Comparison of ENCODE assay signal across 8 mouse cellular contexts in the genomic region with DNA sequence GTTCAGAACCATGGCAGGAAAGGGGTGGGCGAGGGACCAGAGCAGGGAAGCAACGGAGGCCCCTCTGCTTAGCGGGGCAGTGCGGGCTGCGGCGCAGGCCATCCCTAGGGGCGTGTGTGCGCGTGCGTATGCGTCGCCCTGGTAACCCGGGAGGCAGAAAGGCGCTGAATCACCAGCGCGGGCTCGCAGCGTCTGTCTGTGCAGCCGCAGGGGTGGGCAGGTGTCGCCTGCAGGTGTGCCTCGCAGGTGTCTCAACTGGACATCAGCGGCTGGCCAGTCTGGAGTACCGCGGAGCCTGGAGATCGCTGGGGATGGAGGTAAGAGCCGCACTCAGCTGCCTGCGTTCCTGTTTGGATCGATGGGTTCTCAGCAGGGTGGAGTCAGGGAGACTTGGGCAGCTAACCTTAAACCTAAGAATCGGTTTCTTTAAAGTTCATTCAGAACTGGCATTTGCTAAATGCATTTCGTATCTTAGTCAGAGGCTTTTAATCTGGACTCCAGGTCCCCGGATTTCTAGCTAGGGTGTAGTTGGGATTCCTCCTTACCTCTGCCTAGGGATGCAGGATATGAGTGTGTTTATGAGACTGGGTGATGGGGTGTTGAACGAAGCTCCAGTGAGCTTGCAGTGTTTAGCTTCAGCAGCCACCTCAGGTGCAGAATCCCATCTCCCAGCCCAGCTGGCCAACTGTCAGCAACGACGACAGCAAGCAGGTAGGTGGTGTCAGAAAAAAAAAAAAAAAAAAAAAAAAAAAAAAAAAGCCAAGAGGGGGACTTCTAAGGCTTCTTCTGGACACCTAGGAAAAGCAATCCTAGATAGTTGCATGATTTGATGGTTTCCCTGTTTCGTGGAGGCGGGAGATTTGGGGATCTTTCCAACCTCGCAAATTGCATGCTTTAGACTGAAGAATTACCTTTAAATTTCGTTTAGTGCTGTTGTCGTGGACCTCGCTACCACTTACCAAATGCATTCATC. TPM values are rescaled to one million over a fixed set of nuclear protein-coding genes. Genes with fewer than 3 reads are reported as not detected.
A peak's percentile ranks its signal among the peaks of the same experiment; 100 is the strongest.
DNase-seq lines count a peak whose midpoint lies in the region; ATAC-seq and TF ChIP-seq lines count a peak whose summit lies in the region.

A gene (plus strand): TSS at position 153 of the 973 bp plus-strand sequence.

- H3K4me1 ChIP-seq in lung, adult 2 months (ENCODE audit: control insufficient read depth, insufficient read depth, low read length) = no peaks in the 10 kb centered on the region
- 0 out of 2 replicates have a peak, but pooled peaks cover 5% of the 10 kb centered on the region for H3K4me1 ChIP-seq in kidney, postnatal 0 days (replicated peaks; ENCODE audit: insufficient read depth, low read length)
- peaks cover 3% of the 10 kb centered on the region; the same call in 1 of the 2 replicates for H3K4me1 ChIP-seq in liver, adult 2 months (ENCODE audit: control insufficient read depth, insufficient read depth, low read length)
- peaks cover 17% of the 10 kb centered on the region for H3K4me1 ChIP-seq in neural tube, embryonic 13.5 days (replicated peaks)

- no peaks in the 10 kb centered on the region for H3K79me2 ChIP-seq in liver, adult 2 months (ENCODE audit: control insufficient read depth, insufficient read depth, low read length)

- peak; percentile 22 to 24 for DNase-seq in lung, adult 18-20 months
- DNase-seq in lung, adult 2 months = no peak
- peak; percentile 61 for DNase-seq in cerebellum, adult 9-10 months
- DNase-seq in kidney, postnatal 0 days (ENCODE audit: low spot score) = peak; percentile 36
- DNase-seq in liver, adult 2 months (ENCODE audit: extremely low read depth, low read depth, low spot score) = no peak
- peak; percentile 60 for DNase-seq in yolk sac, embryonic 10.5 days (ENCODE audit: low spot score)

- H3K9ac ChIP-seq in kidney, postnatal 0 days (ENCODE audit: low read depth, low read length) = peak within 1 kb of the TSS; percentile 4; the same call in 1 of the 2 replicates
- H3K9ac ChIP-seq in liver, adult 2 months (ENCODE audit: low read depth, low read length) = 0 out of 2 replicates have a peak within 1 kb of the TSS, but pooled peaks have one; percentile 26
- H3K9ac ChIP-seq in neural tube, embryonic 13.5 days = peak within 1 kb of the TSS; percentile 72

- H3K27ac ChIP-seq in kidney, postnatal 0 days = no peak within 1 kb of the TSS
- H3K27ac ChIP-seq in liver, adult 2 months (replicated peaks; ENCODE audit: insufficient read depth, low read depth, low read length) = no peak within 1 kb of the TSS
- H3K27ac ChIP-seq in neural tube, embryonic 13.5 days (replicated peaks) = 0 out of 2 replicates have a peak within 1 kb of the TSS, but pooled peaks have one; percentile 13

- peak within 1 kb of the TSS; percentile 69 for H3K4me2 ChIP-seq in kidney, postnatal 0 days (ENCODE audit: low read length)
- peak within 1 kb of the TSS; percentile 83 for H3K4me2 ChIP-seq in neural tube, embryonic 13.5 days

- 18% methylated on average over 40 of the region's 40 CpGs for WGBS in lung, adult 2 months
- 14% methylated on average over 40 of the region's 40 CpGs for WGBS in kidney, postnatal 0 days
- WGBS in liver, adult 2 months = 19% methylated on average over 40 of the region's 40 CpGs
- 11% methylated on average over 40 of the region's 40 CpGs for WGBS in neural tube, embryonic 13.5 days

- H3K4me3 ChIP-seq in lung, adult 2 months (replicated peaks; ENCODE audit: extremely low read depth, low read depth, low read length) = no peak within 1 kb of the TSS
- H3K4me3 ChIP-seq in kidney, postnatal 0 days (replicated peaks; ENCODE audit: low read depth, low read length) = peak within 1 kb of the TSS; percentile 34
- H3K4me3 ChIP-seq in liver, adult 2 months (ENCODE audit: insufficient read depth, low read depth, low read length) = peak within 1 kb of the TSS; percentile 55
- H3K4me3 ChIP-seq in neural tube, embryonic 13.5 days = peak within 1 kb of the TSS; percentile 57

- TF ChIP-seq POLR2A in lung, adult 2 months (IDR thresholded peaks at IDR 0.05; ENCODE audit: borderline replicate concordance, extremely low read depth, low read depth, low read length) = no peak
- no peak for TF ChIP-seq POLR2A in liver, adult 2 months (IDR thresholded peaks at IDR 0.05; ENCODE audit: extremely low read depth, insufficient read depth, low read length)

- TF ChIP-seq CTCF in lung, adult 2 months (IDR thresholded peaks at IDR 0.05; ENCODE audit: insufficient read depth, low read length) = no peak
- no peak for TF ChIP-seq CTCF in kidney, postnatal 0 days (IDR thresholded peaks at IDR 0.05; ENCODE audit: low read depth)
- no peak for TF ChIP-seq CTCF in liver, adult 2 months (IDR thresholded peaks at IDR 0.05; ENCODE audit: low read depth, low read length)

- ATAC-seq in frontal cortex, adult (ENCODE audit: low TSS enrichment) = peak; percentile 96
- peak; percentile 73 for ATAC-seq in kidney, postnatal 0 days (replicated peaks; ENCODE audit: low FRiP score, low read depth)
- ATAC-seq in neural tube, embryonic 13.5 days (ENCODE audit: low read depth) = peak; percentile 97

- H3K27me3 ChIP-seq in kidney, postnatal 0 days (ENCODE audit: insufficient read depth, low read length) = no peaks in the 10 kb centered on the region
- H3K27me3 ChIP-seq in liver, adult 2 months (ENCODE audit: control insufficient read depth, insufficient read depth, low read length) = no peaks in the 10 kb centered on the region
- no peaks in the 10 kb centered on the region for H3K27me3 ChIP-seq in neural tube, embryonic 13.5 days

- H3K36me3 ChIP-seq in kidney, postnatal 0 days (ENCODE audit: insufficient read depth, low read length) = no peaks in the 10 kb centered on the region
- H3K36me3 ChIP-seq in liver, adult 2 months (ENCODE audit: control insufficient read depth, insufficient read depth, low read length) = peaks cover 11% of the 10 kb centered on the region; the same call in 1 of the 2 replicates
- peaks cover 10% of the 10 kb centered on the region for H3K36me3 ChIP-seq in neural tube, embryonic 13.5 days

- H3K9me3 ChIP-seq in kidney, postnatal 0 days (replicated peaks; ENCODE audit: low read length) = no peaks in the 10 kb centered on the region
- H3K9me3 ChIP-seq in neural tube, embryonic 13.5 days = no peaks in the 10 kb centered on the region

RNA-seq across cellular contexts. Expression of the gene that starts here (rescaled TPM):
- 0.71 and 0.86 TPM in 2 replicates for polyA plus RNA-seq in lung, adult 2 months (2012; rRNA removed)
- 0.82 and 1.1 TPM in 2 replicates for polyA plus RNA-seq in kidney, postnatal 0 days (2015; fragmentation: Nextera tagmentation; extraction: Ambion mirVana)
- 12.2 and 15.9 TPM in 2 replicates for total RNA-seq in liver, adult 2 months (2014; rRNA removed)
- polyA plus RNA-seq in liver, adult 2 months (2012; rRNA removed) = 3.8 and 8.1 TPM in 2 replicates
- polyA plus RNA-seq in neural tube, embryonic 13.5 days (2015; fragmentation: Nextera tagmentation; extraction: Ambion mirVana) = 4.4 and 5.4 TPM in 2 replicates

Comparison
In these comparisons a context has a peak if more than half of its experiments do, and no peak if none do; other contexts are left out.
1. DNase-seq: peak in lung, adult 18-20 months (2 of 2), cerebellum, adult 9-10 months (single experiment), kidney, postnatal 0 days (single experiment) and yolk sac, embryonic 10.5 days (single experiment); none in lung, adult 2 months (single experiment) and liver, adult 2 months (single experiment).
2. H3K9ac ChIP-seq: peak in every context shown above with its lines; median percentile 72 in neural tube, embryonic 13.5 days; 26 in liver, adult 2 months; 4 in kidney, postnatal 0 days.
3. Peak in every context shown above with its lines, with median percentiles within 50 percentile points of each other: ATAC-seq.